Mouse (Mus musculus): ENCODE data around the gene Stx18. TPM values are rescaled to one million over a fixed set of nuclear protein-coding genes. Genes with fewer than 3 reads are reported as not detected.
A peak's percentile ranks its signal among the peaks of the same experiment; 100 is the strongest.

The Stx18 gene
- 10 to 100 TPM; 38.3 to 39.7 TPM for total RNA-seq (2021)

DNA sequence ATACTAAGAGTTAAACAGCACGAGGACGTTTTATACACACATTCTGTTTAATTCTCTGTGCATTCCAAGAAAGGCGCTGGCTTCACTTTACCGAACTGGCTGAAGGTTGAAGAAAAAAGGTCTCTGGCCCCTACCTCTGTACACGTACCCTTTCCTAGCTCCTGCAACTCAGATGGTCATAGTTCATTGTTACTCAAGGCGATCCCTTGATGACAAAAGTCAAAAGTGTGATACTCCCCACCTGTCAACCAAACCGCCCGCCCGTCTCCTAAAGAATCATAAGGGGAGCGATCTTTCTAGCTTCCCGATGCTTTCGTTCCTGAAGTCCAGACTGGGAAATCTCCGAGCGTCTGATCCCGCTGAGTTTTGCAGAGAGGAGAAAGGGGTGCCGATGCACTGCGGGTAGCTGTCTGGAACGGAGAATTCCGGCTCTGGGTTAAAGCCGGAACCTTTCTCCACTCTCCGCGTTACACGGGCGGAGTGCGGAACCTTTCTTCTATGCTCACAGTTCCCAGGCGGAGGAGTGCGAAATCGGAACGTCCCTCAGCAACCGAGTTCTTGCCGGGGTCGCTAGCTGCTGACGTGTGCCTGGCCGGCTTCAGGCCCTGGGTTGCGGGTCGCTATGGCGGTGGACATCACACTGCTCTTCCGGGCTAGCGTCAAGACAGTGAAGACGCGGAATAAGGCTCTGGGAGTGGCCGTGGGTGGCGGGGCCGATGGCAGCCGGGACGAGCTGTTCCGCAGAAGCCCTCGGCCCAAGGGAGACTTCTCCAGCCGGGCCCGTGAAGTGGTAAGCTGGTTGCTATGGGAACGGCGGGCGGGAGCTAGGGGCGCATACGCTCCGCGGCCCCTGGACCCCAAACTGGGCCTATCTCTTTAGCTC, at the start of gene Stx18:
TSS of gene Stx18 (plus strand) at position 33 of the 883 bp plus-strand sequence.
- peak; percentile 75 to 79 for DNase-seq (ENCODE audit: extremely low spot score in 1 of 2, low spot score in 1 of 2)

DNA sequence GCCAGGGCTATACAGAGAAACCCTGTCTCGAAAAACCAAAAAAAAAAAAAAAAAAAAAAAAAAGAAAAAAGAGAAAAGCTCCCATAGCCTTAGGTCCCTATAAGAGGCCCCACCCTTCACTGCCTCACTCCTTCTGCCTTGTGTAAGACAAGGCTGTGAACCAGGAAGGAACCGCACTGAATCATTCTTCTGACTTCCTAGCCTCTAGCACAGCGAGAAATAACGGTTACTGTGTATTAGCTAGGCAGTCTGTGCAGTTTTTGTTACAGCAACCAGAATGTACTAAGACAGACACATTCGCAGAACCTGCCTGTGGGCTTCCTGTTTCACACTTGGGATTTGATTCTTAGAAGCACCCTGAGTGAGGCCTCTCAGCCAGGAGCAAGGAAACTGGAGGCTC, 46.2 kb upstream of the Stx18 start:
- no peak for DNase-seq (ENCODE audit: extremely low spot score in 1 of 2, low spot score in 1 of 2)

DNA sequence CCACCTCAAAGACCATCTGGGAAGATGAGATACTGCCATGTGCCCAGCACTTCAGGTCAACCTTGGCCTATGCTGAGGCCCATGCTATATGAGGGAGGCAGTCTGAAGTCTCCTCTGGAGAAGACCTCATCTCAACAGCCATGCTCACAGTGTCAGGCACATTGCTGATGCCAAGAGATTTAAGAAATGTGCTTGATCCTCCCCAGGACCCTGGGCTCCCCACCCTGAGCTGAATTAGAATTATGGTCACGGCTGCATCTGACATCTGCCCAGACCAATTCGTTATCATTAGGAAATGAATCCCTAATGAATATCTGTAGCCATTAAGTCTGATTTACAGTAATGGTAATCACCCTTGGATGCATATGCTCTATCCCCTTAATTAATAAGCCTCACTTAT, 39.7 kb upstream of the Stx18 start:
- DNase-seq (ENCODE audit: extremely low spot score in 1 of 2, low spot score in 1 of 2), result no peak

DNA sequence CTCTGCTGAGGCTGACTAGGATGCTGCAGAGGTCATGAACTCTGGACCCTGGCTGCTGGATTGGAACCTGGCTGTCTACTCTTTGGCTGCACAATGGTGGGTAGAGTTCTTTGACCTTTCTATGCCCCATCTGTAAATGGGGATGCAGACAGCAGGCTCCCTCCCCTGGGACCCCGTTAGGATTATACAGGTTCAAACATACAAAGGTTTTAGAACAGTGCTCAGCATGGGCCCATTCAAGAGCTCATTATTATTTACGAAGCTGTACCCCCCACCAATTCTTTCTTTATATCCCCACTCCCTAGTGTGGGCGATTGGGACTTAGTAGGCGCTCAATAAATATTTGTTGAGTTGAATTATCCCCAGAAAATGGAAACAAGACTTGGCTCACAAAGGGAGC, 36.0 kb upstream of the Stx18 start:
- no peak for DNase-seq (ENCODE audit: extremely low spot score in 1 of 2, low spot score in 1 of 2)

DNA sequence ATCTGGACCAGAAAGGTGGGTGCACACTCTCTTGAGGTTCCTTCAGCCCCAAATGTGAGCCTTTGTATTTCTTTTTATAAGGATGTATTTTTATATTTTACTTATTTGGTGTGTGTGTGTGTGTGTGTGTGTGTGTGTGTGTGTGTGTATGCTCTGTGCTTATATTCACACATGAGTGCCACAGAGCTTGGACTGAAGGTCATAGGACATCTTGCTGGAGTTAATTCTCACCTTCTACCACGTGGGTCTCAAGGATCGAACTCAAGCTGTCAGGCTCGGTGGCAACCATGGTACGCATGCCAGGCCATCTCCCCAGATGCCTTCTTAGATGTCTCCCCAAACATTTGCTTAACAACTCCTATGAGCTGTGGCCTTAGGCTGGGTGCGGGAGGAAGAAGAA, 33.8 kb upstream of the Stx18 start:
- DNase-seq (ENCODE audit: extremely low spot score in 1 of 2, low spot score in 1 of 2), result no peak

DNA sequence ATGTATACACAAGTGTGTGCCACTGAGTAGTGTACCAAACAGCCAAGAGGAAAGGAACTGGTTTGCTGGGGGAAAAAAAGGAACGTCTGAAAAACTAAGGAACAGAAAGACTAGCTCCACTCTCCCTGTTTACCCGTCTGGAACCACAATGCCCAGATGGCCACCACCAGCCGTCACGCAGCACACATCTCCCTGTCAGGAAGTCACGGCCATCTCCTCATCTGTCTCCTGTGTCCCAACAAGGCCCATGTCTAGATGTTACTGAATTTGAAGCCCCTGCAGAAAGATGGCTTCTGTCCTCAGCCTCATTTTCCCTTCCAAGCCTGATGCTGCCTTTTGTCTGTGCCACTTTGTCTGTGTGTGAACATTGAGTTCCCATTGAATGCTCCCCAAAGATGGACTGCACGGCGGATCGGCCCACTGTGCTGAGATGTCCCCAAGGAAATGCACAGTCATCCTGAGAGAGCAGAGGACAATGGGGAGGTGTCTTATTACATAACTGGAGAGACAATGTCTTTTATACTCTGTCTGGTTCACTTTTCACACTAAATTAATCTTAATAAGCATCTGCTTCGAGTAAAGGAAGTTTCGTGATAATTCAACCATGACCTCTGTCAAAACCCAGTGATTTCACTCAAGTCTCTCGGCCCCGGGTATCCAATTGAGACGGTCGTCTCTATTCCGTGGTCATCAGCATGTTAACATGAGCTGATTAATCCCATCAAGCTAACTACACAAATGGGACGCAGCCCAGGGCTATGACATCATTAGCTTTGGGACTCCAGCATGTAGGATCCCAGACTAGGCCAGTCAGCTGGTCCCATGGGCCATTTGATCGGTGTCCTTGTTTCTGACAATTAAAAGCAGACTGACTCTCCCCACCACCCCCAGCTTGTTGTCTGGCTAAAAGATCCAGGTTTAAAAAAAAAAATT, 31.9 kb upstream of the Stx18 start:
- no peak for DNase-seq (ENCODE audit: extremely low spot score in 1 of 2, low spot score in 1 of 2)

DNA sequence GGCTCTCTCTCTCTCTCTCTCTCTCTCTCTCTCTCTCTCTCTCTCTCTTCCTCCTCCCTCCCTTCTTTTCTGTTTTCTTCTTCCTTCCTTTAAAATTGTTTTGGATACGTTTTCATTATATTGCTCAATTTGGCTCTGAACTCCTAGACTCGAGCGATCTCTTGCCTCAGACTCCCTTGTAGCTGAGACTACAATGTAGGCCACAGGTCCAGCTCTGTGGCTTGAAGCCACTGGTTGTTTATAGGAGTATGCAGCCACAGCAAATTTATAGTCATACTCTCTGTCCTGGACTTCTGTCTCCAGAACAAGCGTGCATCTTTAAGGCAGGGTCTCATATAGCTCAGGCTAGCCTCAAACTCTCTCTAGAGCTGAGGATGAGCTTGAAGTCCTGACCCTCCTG, 29.5 kb upstream of the Stx18 start:
- DNase-seq (ENCODE audit: extremely low spot score in 1 of 2, low spot score in 1 of 2), result no peak

DNA sequence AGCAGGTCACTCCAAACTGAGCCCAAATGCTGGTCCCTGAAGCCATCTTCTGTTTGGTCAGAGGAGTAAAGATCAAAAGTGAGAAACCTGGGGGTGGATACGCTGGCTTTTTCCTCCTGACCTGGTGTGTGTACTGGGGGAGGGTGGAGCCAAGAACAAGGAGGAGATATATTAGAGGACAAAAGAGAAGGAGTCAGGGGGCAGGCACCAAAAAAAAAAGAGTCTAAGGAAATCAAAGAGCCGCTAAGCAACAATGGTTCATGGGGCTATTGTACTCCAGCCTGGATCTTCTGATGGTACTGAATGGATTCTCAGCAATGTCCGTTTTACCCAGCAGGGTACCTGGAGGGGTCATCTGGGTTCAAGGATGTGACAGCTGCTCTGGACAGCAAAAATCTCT, 23.6 kb upstream of the Stx18 start:
- DNase-seq (ENCODE audit: extremely low spot score in 1 of 2, low spot score in 1 of 2), result no peak

DNA sequence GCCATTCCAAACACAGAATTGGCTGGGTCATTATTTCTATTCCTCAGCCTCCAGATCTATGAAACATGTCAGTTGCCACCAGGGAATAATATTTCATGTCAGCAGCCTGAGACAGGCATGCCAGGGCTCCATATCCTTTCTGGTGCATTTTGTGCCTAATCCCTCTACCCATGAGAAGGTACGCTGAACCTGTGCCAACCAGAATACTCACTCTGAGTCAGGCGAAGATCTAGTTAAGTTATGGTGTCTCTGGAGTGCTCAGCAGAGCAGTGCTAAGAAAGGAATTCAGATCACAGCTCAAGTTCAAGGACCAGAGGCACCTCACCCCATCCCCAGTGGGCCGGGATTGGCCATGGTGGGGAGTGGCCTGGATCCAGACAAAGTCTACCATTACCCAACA, 21.6 kb upstream of the Stx18 start:
- no peak for DNase-seq (ENCODE audit: extremely low spot score in 1 of 2, low spot score in 1 of 2)

DNA sequence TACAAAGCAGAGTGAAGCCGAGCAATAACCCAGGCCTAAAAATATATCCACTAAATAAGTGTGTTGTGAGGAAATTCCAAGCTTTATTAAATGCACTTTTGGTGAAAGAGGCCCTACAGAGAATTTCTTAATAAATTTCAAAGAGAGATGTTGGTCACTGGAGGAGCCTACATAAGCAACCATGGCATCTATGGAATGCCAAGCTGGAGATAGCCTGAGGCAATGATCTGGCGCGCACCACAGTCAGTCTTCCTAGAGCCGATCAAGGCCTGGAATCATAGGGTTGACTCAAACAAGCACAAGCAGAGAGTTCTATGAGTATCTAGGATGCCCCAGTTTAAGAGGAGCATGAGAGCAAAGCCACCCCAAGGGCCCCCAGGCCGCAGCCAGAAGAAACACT, 10.9 kb upstream of the Stx18 start:
- DNase-seq (ENCODE audit: extremely low spot score in 1 of 2, low spot score in 1 of 2), result no peak

DNA sequence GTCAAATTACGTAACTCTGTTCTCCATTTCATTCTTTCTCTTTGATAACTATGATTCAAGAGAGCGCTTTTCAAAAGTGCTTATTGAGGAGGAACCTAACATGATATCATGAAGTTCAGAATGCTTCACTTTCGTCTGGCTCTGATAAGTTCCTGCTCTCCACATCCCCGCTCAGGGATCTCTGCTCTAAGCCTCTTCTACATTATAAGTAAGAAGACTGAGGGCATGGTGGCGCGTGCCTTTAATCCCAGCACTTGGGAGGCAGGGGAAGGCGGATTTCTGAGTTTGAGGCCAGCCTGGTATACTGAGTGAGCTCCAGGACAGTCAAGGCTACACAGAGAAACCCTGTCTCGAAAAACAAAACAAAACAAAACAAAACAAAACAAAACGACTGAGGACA, 268 bp upstream of the Stx18 start:
- no peak for DNase-seq (ENCODE audit: extremely low spot score in 1 of 2, low spot score in 1 of 2)

DNA sequence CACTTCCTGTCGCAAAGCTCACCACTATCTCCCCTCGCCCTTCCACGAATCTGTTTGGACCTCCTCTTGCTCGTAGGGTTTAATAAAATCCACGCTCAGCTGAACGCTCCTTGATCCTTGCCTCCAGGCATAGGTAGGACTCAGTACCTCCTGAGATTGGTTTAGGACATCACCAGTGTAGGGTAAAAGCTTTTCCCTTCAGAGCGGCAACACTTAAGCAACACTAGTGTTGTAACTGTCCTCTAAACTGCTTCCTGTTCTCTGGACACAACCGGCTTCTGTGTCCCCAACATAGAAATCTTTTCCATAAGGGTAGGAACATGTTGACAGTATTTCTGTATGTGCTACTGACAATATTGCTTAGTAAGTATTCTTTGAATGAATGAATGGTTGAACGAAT, 1.3 kb downstream of the Stx18 start:
- DNase-seq (ENCODE audit: extremely low spot score in 1 of 2, low spot score in 1 of 2), result no peak

DNA sequence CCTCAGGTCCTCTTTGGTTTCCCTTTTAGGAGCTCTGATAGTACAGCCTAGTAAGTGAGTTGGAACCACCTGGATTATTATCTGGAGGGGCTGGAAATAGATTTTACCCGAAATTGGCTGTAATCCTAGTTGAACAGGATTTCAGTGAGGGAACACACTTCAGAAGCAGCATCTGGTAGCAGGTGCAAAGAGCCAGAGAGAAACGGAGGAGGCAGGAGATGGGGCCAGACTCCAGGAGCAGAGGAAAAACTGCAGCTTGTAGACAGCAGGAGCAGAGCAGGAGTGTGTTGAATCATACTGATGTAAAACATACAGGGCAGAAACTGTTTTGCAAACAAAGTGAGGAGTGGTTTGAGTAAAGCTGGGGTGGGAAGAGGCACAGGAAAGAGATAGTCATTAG, 6.4 kb downstream of the Stx18 start:
- no peak for DNase-seq (ENCODE audit: extremely low spot score in 1 of 2, low spot score in 1 of 2)

DNA sequence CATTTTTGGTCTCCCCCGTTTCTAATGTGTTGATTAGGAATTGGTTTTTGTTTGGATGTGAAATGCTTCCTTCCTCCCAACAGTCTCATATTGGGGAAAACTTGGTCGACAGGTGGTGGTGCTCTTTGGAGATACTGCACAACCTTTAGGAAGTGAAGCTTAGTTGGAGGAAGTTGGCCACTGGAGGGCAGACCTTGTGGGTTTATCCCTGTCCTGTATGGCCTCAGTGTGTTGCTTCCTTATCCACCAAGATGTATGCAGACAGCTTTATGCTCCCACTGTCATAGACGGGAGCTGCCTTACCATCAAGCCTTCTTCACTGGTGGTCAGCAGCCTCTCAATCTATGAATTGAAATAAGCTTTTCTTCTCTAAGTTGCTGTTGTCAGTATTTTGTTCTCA, 9.6 kb downstream of the Stx18 start:
- DNase-seq (ENCODE audit: extremely low spot score in 1 of 2, low spot score in 1 of 2), result no peak

DNA sequence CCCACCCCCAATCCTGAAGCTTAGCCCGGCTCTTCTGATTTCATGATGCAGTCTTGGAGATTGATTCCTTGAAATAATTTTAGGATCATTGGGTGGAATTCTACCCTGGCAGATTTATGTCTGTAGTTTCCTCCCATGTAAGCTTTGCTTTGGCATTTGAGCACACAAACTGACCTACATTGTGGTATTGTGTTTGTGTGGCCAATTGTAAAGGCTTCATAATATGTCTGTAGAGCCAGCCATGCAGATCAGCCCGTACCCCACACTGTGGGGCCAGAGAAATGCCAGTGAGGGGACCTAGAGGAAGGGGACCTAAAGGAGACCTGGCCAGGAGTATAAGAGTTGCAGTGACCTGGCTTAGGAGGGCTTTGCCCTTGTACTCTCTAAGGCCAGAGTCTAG, 22.5 kb downstream of the Stx18 start:
- DNase-seq (ENCODE audit: extremely low spot score in 1 of 2, low spot score in 1 of 2), result no peak

DNA sequence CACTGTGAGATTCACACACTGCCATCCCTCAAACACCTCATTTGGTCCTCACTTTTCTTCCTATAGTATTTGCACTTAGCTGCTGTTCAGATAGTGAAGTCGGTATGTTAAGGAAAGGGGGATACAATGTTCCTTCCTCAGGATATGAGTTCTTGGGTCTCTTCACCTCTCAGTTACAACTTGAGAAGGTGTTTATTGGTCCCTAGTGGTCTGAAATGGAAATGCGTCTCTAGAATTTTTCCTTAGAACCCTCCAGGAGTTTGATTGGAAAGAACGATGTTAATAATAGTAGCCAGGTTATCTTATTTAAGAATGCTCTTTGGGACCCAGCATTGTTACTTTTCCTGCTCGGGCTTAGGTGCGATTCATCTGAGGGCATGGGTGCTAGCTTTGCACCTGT, 24.2 kb downstream of the Stx18 start:
- no peak for DNase-seq (ENCODE audit: extremely low spot score in 1 of 2, low spot score in 1 of 2)

DNA sequence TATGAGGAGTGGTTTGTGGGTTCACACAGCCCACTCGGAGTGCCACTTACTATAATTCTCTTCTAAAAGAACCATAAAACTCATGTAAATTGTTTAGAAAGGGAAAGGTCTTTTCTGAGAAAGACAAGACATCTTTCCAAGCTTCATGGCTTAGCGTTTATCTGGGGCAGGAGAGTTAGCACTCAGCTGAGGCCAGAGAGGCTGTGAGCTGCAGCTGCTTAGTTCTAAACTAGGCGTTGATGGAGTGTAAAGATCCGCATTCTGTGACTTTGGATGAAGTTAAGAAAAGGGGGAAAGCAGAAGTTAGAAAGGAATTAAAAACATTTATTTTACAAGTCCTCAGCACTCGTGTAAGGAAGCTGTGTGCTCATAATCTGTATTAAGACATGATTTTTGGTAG, 24.8 kb downstream of the Stx18 start:
- DNase-seq (ENCODE audit: extremely low spot score in 1 of 2, low spot score in 1 of 2), result no peak

DNA sequence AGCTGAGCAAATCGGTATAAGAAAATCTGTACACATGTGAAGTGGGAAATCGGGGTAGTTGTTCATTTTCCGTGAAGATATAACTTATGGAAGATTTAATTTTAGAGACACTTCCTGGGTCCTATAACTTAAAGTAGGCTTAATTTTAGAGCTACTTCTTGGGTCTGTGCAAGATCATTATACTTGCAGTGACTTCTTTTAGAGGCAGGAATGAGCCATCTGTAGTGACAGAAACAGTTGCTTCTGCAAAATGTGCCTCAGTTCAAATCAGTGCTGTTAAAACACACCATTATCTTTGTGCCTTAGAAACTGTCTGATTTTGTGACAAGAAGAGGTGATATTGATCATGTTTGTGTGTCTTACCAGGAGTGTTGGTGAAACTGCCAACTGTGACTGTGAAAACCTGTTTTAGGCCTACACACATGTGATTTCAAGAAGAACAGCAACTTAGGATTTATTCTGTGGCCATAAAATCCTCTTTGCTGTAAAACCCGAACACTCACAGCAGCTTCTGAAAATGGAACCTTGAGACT, 25.6 kb downstream of the Stx18 start:
- no peak for DNase-seq (ENCODE audit: extremely low spot score in 1 of 2, low spot score in 1 of 2)

DNA sequence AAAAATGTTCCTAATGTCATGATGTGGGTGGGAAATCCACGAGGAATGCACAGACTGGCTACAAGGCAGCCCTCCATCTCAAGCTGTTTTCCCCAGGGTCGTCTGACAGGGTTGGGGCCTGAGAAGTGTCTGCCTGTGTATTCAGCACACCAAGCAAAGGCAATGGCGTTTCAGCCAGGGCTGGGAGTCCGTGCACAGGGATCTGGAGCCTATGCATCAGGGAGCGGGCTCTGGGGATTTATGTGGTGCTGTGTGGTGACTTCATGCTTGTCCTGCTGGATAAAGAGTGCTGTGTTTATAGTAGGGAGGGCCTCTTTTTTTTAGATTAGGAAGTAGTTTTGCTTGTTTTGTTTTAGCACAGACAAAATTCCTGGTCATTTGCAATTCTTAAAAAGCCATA, 26.2 kb downstream of the Stx18 start:
- no peak for DNase-seq (ENCODE audit: extremely low spot score in 1 of 2, low spot score in 1 of 2)

DNA sequence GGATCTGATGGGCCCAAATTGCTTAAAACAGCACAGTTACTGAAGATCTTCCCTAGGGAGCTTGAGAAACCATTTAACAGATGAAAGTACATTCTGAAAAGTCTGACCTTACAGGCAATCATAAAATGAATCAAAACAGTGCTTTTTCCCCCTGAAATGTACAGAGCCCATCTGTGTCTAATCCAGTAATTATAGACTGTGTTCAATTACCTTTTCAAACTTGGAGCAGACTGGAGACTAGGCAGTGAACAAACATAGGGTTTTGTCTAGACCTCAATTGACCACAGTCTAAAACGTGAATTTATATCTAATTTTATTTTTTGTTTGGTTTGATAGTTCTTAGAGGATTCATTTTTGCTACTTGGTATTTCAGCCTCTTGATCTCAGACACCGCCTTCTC, 26.9 kb downstream of the Stx18 start:
- no peak for DNase-seq (ENCODE audit: extremely low spot score in 1 of 2, low spot score in 1 of 2)

DNA sequence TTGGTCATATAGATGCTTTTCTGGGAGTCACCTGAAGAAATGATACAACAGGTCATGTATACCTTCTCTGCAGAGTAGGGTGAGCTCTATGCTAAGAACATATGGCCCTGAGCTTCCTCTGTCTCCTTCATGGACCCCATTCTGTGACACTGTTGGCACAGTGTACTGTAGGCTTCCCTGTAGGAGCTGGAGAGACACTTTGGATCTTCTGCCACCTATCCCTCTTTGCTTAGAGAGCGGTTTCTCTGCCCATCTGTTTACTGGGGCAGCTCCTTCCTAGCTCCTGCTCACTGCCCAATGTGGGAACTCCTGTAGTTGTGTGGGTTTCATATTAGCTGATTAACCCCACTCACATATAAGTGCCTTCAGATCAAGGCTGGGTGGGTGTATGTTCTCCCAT, 28.1 kb downstream of the Stx18 start:
- no peak for DNase-seq (ENCODE audit: extremely low spot score in 1 of 2, low spot score in 1 of 2)

Data from layer of hippocampus, postnatal 25 days (tissue).